Mouse (Mus musculus) MEL (cell line): ENCODE data around the gene Plcb1. TPM values are rescaled to one million over a fixed set of nuclear protein-coding genes. Genes with fewer than 3 reads are reported as not detected.

Experiments
- DNase-seq: peaks from one replicate; pipeline ENCODE4 v3.0.0; 2011; ENCODE audit warnings: low read depth, low spot score
- H3K27ac ChIP-seq: 2 replicates; pipeline ENCODE4 v1.5.1; 2012; ENCODE audit warnings: low read depth, mild to moderate bottlenecking, control low read depth, low read length, moderate library complexity; ENCODE audit not compliant: control insufficient read depth
- H3K27me3 ChIP-seq, 2 experiments: fragments of 150-350 bp in 1 of 2; sonication (generic) in 1 of 2; 2 replicates each; pipeline ENCODE4 v1.6.1; 2012; ENCODE audit warnings: low read length in 2 of 2, mild to moderate bottlenecking in 2 of 2, improper control_type of control experiment in 1 of 2, moderate library complexity in 1 of 2; ENCODE audit not compliant: insufficient read depth in 2 of 2, control insufficient read depth in 1 of 2
- H3K36me3 ChIP-seq, 2 experiments: 2 replicates each; pipeline ENCODE4 v1.6.1; 2012 to 2014; ENCODE audit warnings: low read length in 2 of 2, improper control_type of control experiment in 1 of 2, inconsistent platforms in 1 of 2, mild to moderate bottlenecking in 1 of 2; ENCODE audit not compliant: insufficient read depth in 2 of 2, control insufficient read depth in 1 of 2
- H3K4me1 ChIP-seq, 2 experiments: fragments of 150-350 bp in 1 of 2; sonication (generic) in 1 of 2; 2 replicates each; pipeline ENCODE4 v1.6.1; 2012; ENCODE audit warnings: low read length in 2 of 2, improper control_type of control experiment in 1 of 2, mild to moderate bottlenecking in 1 of 2; ENCODE audit not compliant: insufficient read depth in 2 of 2, control insufficient read depth in 1 of 2
- H3K4me3 ChIP-seq, 2 experiments: fragments of 150-350 bp in 1 of 2; sonication (generic) in 1 of 2; 2 replicates each; pipeline ENCODE4 v1.5.1; 2012; ENCODE audit warnings: low read depth in 2 of 2, low read length in 2 of 2, mild to moderate bottlenecking in 2 of 2, moderate library complexity in 2 of 2, control low read depth in 1 of 2, improper control_type of control experiment in 1 of 2; ENCODE audit not compliant: control insufficient read depth in 1 of 2, insufficient read depth in 1 of 2
- H3K79me2 ChIP-seq: 2 replicates; pipeline ENCODE4 v1.6.1; 2012; ENCODE audit warnings: mild to moderate bottlenecking, low read length, moderate library complexity; ENCODE audit not compliant: control insufficient read depth, poor library complexity, insufficient read depth
- H3K9ac ChIP-seq: 2 replicates; pipeline ENCODE4 v1.6.1; 2012; ENCODE audit warnings: low read depth, mild to moderate bottlenecking, control low read depth, low read length, moderate library complexity; ENCODE audit not compliant: control insufficient read depth, poor library complexity, severe bottlenecking
- H3K9me3 ChIP-seq: fragments of 150-350 bp; sonication (generic); replicated peaks from 2 replicates; pipeline ENCODE4 v1.6.1; 2012; ENCODE audit warnings: mild to moderate bottlenecking, low read length, improper control_type of control experiment, moderate library complexity; ENCODE audit not compliant: insufficient read depth
- BHLHE40 ChIP-seq: IDR thresholded peaks from 2 replicates; pipeline ENCODE4 v1.6.1; 2012; ENCODE audit warnings: low read depth, mild to moderate bottlenecking, inconsistent platforms, low read length, improper control_type of control experiment, borderline replicate concordance
- CHD1 ChIP-seq: IDR thresholded peaks from 2 replicates; pipeline ENCODE4 v1.6.1; 2012; ENCODE audit warnings: low read depth, mild to moderate bottlenecking, inconsistent platforms, low read length, improper control_type of control experiment
- CTCF ChIP-seq, 3 experiments: IDR thresholded peaks in 2 of 3; conservative IDR thresholded peaks in 1 of 3; 2 replicates each; pipeline ENCODE4 v1.5.1; 2011 to 2012; ENCODE audit warnings: low read length in 3 of 3, low read depth in 2 of 3, mild to moderate bottlenecking in 2 of 3, improper control_type of control experiment in 1 of 3, inconsistent platforms in 1 of 3, mixed read lengths in 1 of 3, moderate library complexity in 1 of 3; ENCODE audit not compliant: control insufficient read depth in 1 of 3, insufficient read depth in 1 of 3, poor library complexity in 1 of 3, severe bottlenecking in 1 of 3
- ELF1 ChIP-seq: IDR thresholded peaks from 2 replicates; pipeline ENCODE4 v1.6.1; 2014; ENCODE audit warnings: low read depth, mild to moderate bottlenecking, inconsistent platforms, low read length, improper control_type of control experiment, moderate library complexity
- EP300 ChIP-seq, 2 experiments: IDR thresholded peaks; 2 replicates each; pipeline ENCODE4 v1.6.1; 2011; ENCODE audit warnings: improper control_type of control experiment in 2 of 2, low read length in 2 of 2, low read depth in 1 of 2, mild to moderate bottlenecking in 1 of 2
- GABPA ChIP-seq: IDR thresholded peaks from 2 replicates; pipeline ENCODE4 v1.6.1; 2012; ENCODE audit warnings: low read depth, mild to moderate bottlenecking, inconsistent platforms, low read length, improper control_type of control experiment, moderate library complexity
- GATA1 ChIP-seq: IDR thresholded peaks from 2 replicates; pipeline ENCODE4 v1.6.1; 2011; ENCODE audit warnings: low read depth, low read length, improper control_type of control experiment
- HCFC1 ChIP-seq: IDR thresholded peaks from 2 replicates; pipeline ENCODE4 v1.6.1; 2012; ENCODE audit warnings: low read depth, mild to moderate bottlenecking, inconsistent platforms, low read length, improper control_type of control experiment, moderate library complexity
- JUND ChIP-seq: IDR thresholded peaks from 2 replicates; pipeline ENCODE4 v1.6.1; 2011; ENCODE audit warnings: low read depth, mild to moderate bottlenecking, improper control_type of control experiment, low read length
- MAX ChIP-seq: IDR thresholded peaks from 2 replicates; pipeline ENCODE4 v1.6.1; 2011; ENCODE audit warnings: low read length, improper control_type of control experiment
- MAZ ChIP-seq: IDR thresholded peaks from 2 replicates; pipeline ENCODE4 v1.6.1; 2012; ENCODE audit warnings: low read depth, mild to moderate bottlenecking, inconsistent platforms, low read length, improper control_type of control experiment
- MYC ChIP-seq: IDR thresholded peaks from 2 replicates; pipeline ENCODE4 v1.6.1; 2011; ENCODE audit warnings: low read depth, mild to moderate bottlenecking, low read length, improper control_type of control experiment, moderate library complexity
- NRF1 ChIP-seq: IDR thresholded peaks from 2 replicates; pipeline ENCODE4 v1.6.1; 2014; ENCODE audit warnings: low read depth, mild to moderate bottlenecking, inconsistent platforms, low read length, improper control_type of control experiment, moderate library complexity; ENCODE audit not compliant: poor library complexity, insufficient read depth, severe bottlenecking
- POLR2A ChIP-seq, 2 experiments: IDR thresholded peaks; 2 replicates each; pipeline ENCODE4 v1.6.1; 2011 to 2012; ENCODE audit warnings: low read length in 2 of 2, mild to moderate bottlenecking in 2 of 2, control low read depth in 1 of 2, improper control_type of control experiment in 1 of 2, low read depth in 1 of 2, moderate library complexity in 1 of 2; ENCODE audit not compliant: control insufficient read depth in 1 of 2, insufficient read depth in 1 of 2, poor library complexity in 1 of 2
- POLR2AphosphoS5 ChIP-seq: IDR thresholded peaks from 2 replicates; pipeline ENCODE4 v1.6.1; 2012; ENCODE audit warnings: low read depth, borderline replicate concordance, mild to moderate bottlenecking, inconsistent platforms, low read length, moderate library complexity, mixed read lengths
- SIN3A ChIP-seq: IDR thresholded peaks from 2 replicates; pipeline ENCODE4 v1.6.1; 2012; ENCODE audit warnings: low read length, improper control_type of control experiment, inconsistent platforms
- SMC3 ChIP-seq: IDR thresholded peaks from 2 replicates; pipeline ENCODE4 v1.6.1; 2011; ENCODE audit warnings: low read depth, low read length, improper control_type of control experiment
- TCF12 ChIP-seq: IDR thresholded peaks from 2 replicates; pipeline ENCODE4 v1.6.1; 2014; ENCODE audit warnings: low read depth, mild to moderate bottlenecking, inconsistent platforms, low read length, improper control_type of control experiment, moderate library complexity
- ZC3H11A ChIP-seq: IDR thresholded peaks from 2 replicates; pipeline ENCODE4 v1.6.1; 2012; ENCODE audit warnings: low read depth, mild to moderate bottlenecking, inconsistent platforms, low read length, improper control_type of control experiment
- ZKSCAN1 ChIP-seq: IDR thresholded peaks from 2 replicates; pipeline ENCODE4 v1.6.1; 2012; ENCODE audit warnings: low read depth, mild to moderate bottlenecking, inconsistent platforms, low read length, improper control_type of control experiment, moderate library complexity
- ZMIZ1 ChIP-seq: IDR thresholded peaks from 2 replicates; pipeline ENCODE4 v1.6.1; 2012; ENCODE audit warnings: low read depth, mild to moderate bottlenecking, inconsistent platforms, low read length, improper control_type of control experiment, moderate library complexity
- ZNF384 ChIP-seq: IDR thresholded peaks from 2 replicates; pipeline ENCODE4 v1.6.1; 2012; ENCODE audit warnings: low read depth, mild to moderate bottlenecking, inconsistent platforms, low read length, improper control_type of control experiment
- polyA plus RNA-seq, 2 experiments: library from polyadenylated mRNA; stranded (reverse) in 1 of 2; unstranded in 1 of 2; fragments of >175 nt in 1 of 2; fragments of >200 nt in 1 of 2; gene quantifications; 2 replicates each; pipeline versions ENCODE4 v1.2.1 to v1.2.4; 2012; ENCODE audit warnings: low replicate concordance in 2 of 2, low read depth in 1 of 2; ENCODE audit not compliant: insufficient read length in 2 of 2, insufficient read depth in 1 of 2, missing spikeins in 1 of 2
- total RNA-seq: library from RNA; depleted of rRNA; stranded (reverse); fragments of 300-350 nt; gene quantifications from 2 replicates; pipeline ENCODE4 v1.2.3, GENCODE M21; 2012

Plcb1 gene
- total and polyA plus RNA-seq, 3 experiments = not detected

- Histone ChIP-seq H3K27me3 (no peaks in the 10 kb centered on the region), H3K4me3 (no peak overlapping the region), H3K79me2 (no peaks in the 10 kb centered on the region), H3K9me3 (no peaks in the 10 kb centered on the region), H3K9ac (no peak overlapping the region), H3K36me3 (no peaks in the 10 kb centered on the region)
- DNase-seq = no peak
- TF ChIP-seq SIN3A (no peak), ZKSCAN1 (no peak), GATA1 (no peak)
- TF ChIP-seq, all 39 proteins: peak for 0
- no peak overlapping the region for H3K27ac ChIP-seq
- H3K4me1 ChIP-seq = no peaks in the 10 kb centered on the region
Measured at GRCm38 (mm10) chr2:135497251-135497650, 711.4 kb downstream of the Plcb1 start.

- Histone ChIP-seq H3K36me3 (no peaks in the 10 kb centered on the region), H3K27ac (no peak overlapping the region), H3K9me3 (no peaks in the 10 kb centered on the region), H3K27me3 (no peaks in the 10 kb centered on the region), H3K4me3 (no peak overlapping the region), H3K79me2 (no peaks in the 10 kb centered on the region), H3K9ac (no peak overlapping the region), H3K4me1 (no peaks in the 10 kb centered on the region)
- no peak for TF ChIP-seq ZKSCAN1
- TF ChIP-seq CTCF (IDR thresholded peaks at IDR 0.05 in 2 of 3, conservative IDR thresholded peaks at IDR 0.05 in 1 of 3; ENCODE audit: control insufficient read depth in 1 of 3, insufficient read depth in 1 of 3, low read depth in 2 of 3, low read length in 3 of 3, poor library complexity in 1 of 3, severe bottlenecking in 1 of 3) = no peak
- no peak for TF ChIP-seq SMC3
- TF ChIP-seq TCF12 = no peak
- TF ChIP-seq CHD1 = no peak
- no peak for TF ChIP-seq ZMIZ1
- TF ChIP-seq ZNF384 = no peak
- TF ChIP-seq NRF1 = no peak
- no peak for TF ChIP-seq POLR2A (IDR thresholded peaks at IDR 0.05; ENCODE audit: control insufficient read depth in 1 of 2, insufficient read depth in 1 of 2, low read depth in 1 of 2, low read length in 2 of 2, poor library complexity in 1 of 2)
- TF ChIP-seq POLR2AphosphoS5 = no peak
- no peak for TF ChIP-seq GABPA
- DNase-seq = no peak
Measured at GRCm38 (mm10) chr2:135500872-135501271, 715.0 kb downstream of the Plcb1 start.

- peak; percentile 4 for DNase-seq
- no peak for TF ChIP-seq POLR2AphosphoS5
- no peak for TF ChIP-seq HCFC1
- TF ChIP-seq CTCF (IDR thresholded peaks at IDR 0.05 in 2 of 3, conservative IDR thresholded peaks at IDR 0.05 in 1 of 3; ENCODE audit: control insufficient read depth in 1 of 3, insufficient read depth in 1 of 3, low read depth in 2 of 3, low read length in 3 of 3, poor library complexity in 1 of 3, severe bottlenecking in 1 of 3) = no peak
- TF ChIP-seq ELF1 = no peak
- TF ChIP-seq BHLHE40 = no peak
- no peak for TF ChIP-seq ZMIZ1
- no peak for TF ChIP-seq MYC
- TF ChIP-seq MAZ = no peak
- TF ChIP-seq ZC3H11A = no peak
- TF ChIP-seq JUND = no peak
- TF ChIP-seq EP300 (IDR thresholded peaks at IDR 0.05; ENCODE audit: low read depth in 1 of 2, low read length in 2 of 2) = no peak
- no peak for TF ChIP-seq MAX
Measured at GRCm38 (mm10) chr2:135503328-135503997, 717.6 kb downstream of the Plcb1 start.

More at GRCm38 (mm10) chr2:135503328-135503997, 717.6 kb downstream of the Plcb1 start:
- Histone ChIP-seq H3K27ac (no peak overlapping the region), H3K79me2 (no peaks in the 10 kb centered on the region), H3K36me3 (no peaks in the 10 kb centered on the region), H3K9ac (no peak overlapping the region), H3K27me3 (no peaks in the 10 kb centered on the region), H3K9me3 (no peaks in the 10 kb centered on the region), H3K4me3 (no peak overlapping the region), H3K4me1 (no peaks in the 10 kb centered on the region)
